ENCODE assay signal across 34 mouse cellular contexts in the genomic region with DNA sequence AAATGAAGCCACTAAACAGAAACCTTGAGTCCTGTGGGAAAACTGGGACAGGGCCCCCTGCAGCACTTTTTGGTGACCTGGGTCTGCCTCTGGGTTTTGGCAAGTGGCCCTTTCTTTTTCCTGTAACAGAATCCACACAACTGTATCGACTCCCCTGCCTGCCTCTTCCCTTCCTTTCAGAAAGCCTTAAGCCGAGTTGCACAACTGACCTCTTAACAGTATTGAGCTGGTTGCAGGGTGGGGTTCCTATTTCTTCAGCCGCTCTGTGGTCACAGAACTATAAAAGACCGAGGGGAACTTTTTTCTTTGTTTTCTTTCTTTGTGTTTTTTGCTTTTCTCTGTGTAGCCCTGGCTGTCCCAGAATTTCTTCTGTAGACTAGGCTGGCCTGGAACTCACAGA. TPM values are rescaled to one million over a fixed set of nuclear protein-coding genes. Genes with fewer than 3 reads are reported as not detected.
DNase-seq lines count a peak whose midpoint lies in the region; ATAC-seq and TF ChIP-seq lines count a peak whose summit lies in the region.
"Had no signal": no experiment of that assay in that cellular context is flagged by ENCODE, and none has a peak within 500 bp of the region (broad histone marks: within the 10 kb centered on the region; RNA-seq: fewer than 3 reads in every experiment).

No protein-coding gene starts in this region.

- H3K27me3 ChIP-seq in intestine, postnatal 0 days (replicated peaks; ENCODE audit: control insufficient read depth, insufficient read depth, low read length), result no peaks in the 10 kb centered on the region
- H3K27me3 ChIP-seq: CH12.LX; embryonic facial prominence, embryonic 15.5 days; forebrain, embryonic 13.5 days; heart, embryonic 15.5 days; hindbrain, embryonic 13.5 days; lung, embryonic 15.5 days; midbrain, embryonic 13.5 days; neural tube, embryonic 15.5 days had no signal

- H3K9me3 ChIP-seq in intestine, postnatal 0 days (ENCODE audit: control insufficient read depth), result no peaks in the 10 kb centered on the region
- H3K9me3 ChIP-seq: embryonic facial prominence, embryonic 15.5 days; forebrain, embryonic 13.5 days; heart, embryonic 10.5 days; heart, embryonic 15.5 days; hindbrain, embryonic 13.5 days; lung, embryonic 15.5 days; midbrain, embryonic 13.5 days; neural tube, embryonic 15.5 days had no signal

- no peak overlapping the region for H3K9ac ChIP-seq in intestine, postnatal 0 days (ENCODE audit: low read depth, low read length)
- H3K9ac ChIP-seq: embryonic facial prominence, embryonic 15.5 days; forebrain, embryonic 13.5 days; heart, embryonic 15.5 days; hindbrain, embryonic 13.5 days; lung, embryonic 15.5 days; midbrain, embryonic 13.5 days; neural tube, embryonic 15.5 days had no signal

- WGBS in macrophage (ENCODE audit: missing documents), result 0% methylated on average over 4 of the region's 4 CpGs
- WGBS in intestine, postnatal 0 days, result 54% methylated on average over 4 of the region's 4 CpGs

- H3K4me3 ChIP-seq in macrophage (ENCODE audit: inconsistent target), result no peak overlapping the region
- no peak overlapping the region for H3K4me3 ChIP-seq in intestine, postnatal 0 days (ENCODE audit: low read depth, low read length)
- H3K4me3 ChIP-seq: embryonic facial prominence, embryonic 15.5 days; forebrain, embryonic 13.5 days; heart, embryonic 10.5 days; heart, embryonic 15.5 days; hindbrain, embryonic 13.5 days; lung, embryonic 15.5 days; midbrain, embryonic 13.5 days; neural tube, embryonic 15.5 days had no signal

- H3K79me2 ChIP-seq in macrophage (ENCODE audit: inconsistent target), result no peaks in the 10 kb centered on the region

- ATAC-seq in common myeloid progenitor, adult 5-6 weeks (replicated peaks; ENCODE audit: low read depth, poor library complexity, severe bottlenecking), result peak; percentile 69
- no peak for ATAC-seq in intestine, postnatal 0 days
- ATAC-seq: activated CD4-positive, CD25-positive, alpha-beta regulatory T cell, adult 4 months; forebrain, embryonic 13.5 days; intestine, embryonic 16.5 days; midbrain, embryonic 13.5 days had no signal

- peak overlapping the region; percentile 15; the same call in 1 of the 2 replicates for H3K27ac ChIP-seq in macrophage
- no peak overlapping the region for H3K27ac ChIP-seq in intestine, postnatal 0 days (ENCODE audit: low read depth, low read length)
- H3K27ac ChIP-seq: embryonic facial prominence, embryonic 15.5 days; forebrain, embryonic 13.5 days; heart, embryonic 10.5 days; heart, embryonic 15.5 days; hindbrain, embryonic 13.5 days; lung, embryonic 15.5 days; midbrain, embryonic 13.5 days; neural tube, embryonic 15.5 days had no signal

- peak; percentile 14 for DNase-seq in lung, postnatal 14 days
- no peak for DNase-seq in lung, postnatal 10 days
- no peak for DNase-seq in urinary bladder, postnatal 10 days (ENCODE audit: low spot score)
- no peak for DNase-seq in spleen, postnatal 14 days (ENCODE audit: low spot score in 2 of 2)
- DNase-seq: adrenal gland, postnatal 10 days; cerebellum, adult 11-12 months; cerebellum, adult 9-11 months; gastrocnemius, postnatal 14 days; heart, adult 11 months; kidney, adult 9 months; kidney, postnatal 10 days; layer of hippocampus, postnatal 36 days; retina, postnatal 1 day; right cerebral cortex, postnatal 14 days; thymus, adult 18-20 months; thymus, postnatal 25 days had no signal

- H3K4me1 ChIP-seq in intestine, postnatal 0 days (replicated peaks; ENCODE audit: control insufficient read depth, insufficient read depth, low read length), result no peaks in the 10 kb centered on the region
- H3K4me1 ChIP-seq: embryonic facial prominence, embryonic 15.5 days; forebrain, embryonic 13.5 days; hindbrain, embryonic 13.5 days; lung, embryonic 15.5 days; midbrain, embryonic 13.5 days had no signal

- peaks cover 11% of the 10 kb centered on the region; the same call in 1 of the 2 replicates for H3K36me3 ChIP-seq in macrophage (ENCODE audit: inconsistent target)
- peaks cover 15% of the 10 kb centered on the region for H3K36me3 ChIP-seq in intestine, postnatal 0 days (ENCODE audit: control insufficient read depth, insufficient read depth)

- no peak for TF ChIP-seq CTCF in intestine, postnatal 0 days (IDR thresholded peaks at IDR 0.05; ENCODE audit: low read depth)

- H3K4me2 ChIP-seq in intestine, postnatal 0 days (replicated peaks; ENCODE audit: low read depth), result no peak overlapping the region
- H3K4me2 ChIP-seq: embryonic facial prominence, embryonic 15.5 days; forebrain, embryonic 13.5 days; heart, embryonic 15.5 days; hindbrain, embryonic 13.5 days; lung, embryonic 15.5 days; midbrain, embryonic 13.5 days; neural tube, embryonic 15.5 days had no signal

RNA-seq across cellular contexts. Expression of a gene that starts 9.1 kb away (rescaled TPM):
- total RNA-seq in common myeloid progenitor, adult 5-6 weeks (2017), result 35.1 and 57.3 TPM in 2 replicates
- total RNA-seq in macrophage (2018; cell fraction: chromatin; rRNA removed), result 100 to 1,000 TPM in 1 of 26 experiments, 10 to 100 TPM in 24, 1 to 10 TPM in 1; 9.8 to 313 (median 46.6) TPM
- 100 to 1,000 TPM in 10 of 26 experiments, 10 to 100 TPM in 16; 58.5 to 132 (median 91.2) TPM for total RNA-seq in macrophage (2018; cell fraction: cytosol; rRNA removed)
- total RNA-seq in macrophage (2018; cell fraction: nucleus; rRNA removed), result 100 to 1,000 TPM in 21 of 26 experiments, 10 to 100 TPM in 5; 87.2 to 252 (median 145) TPM
- polyA plus RNA-seq in macrophage (2018), result 93.2 to 105 TPM (median 102 TPM) in 3 replicates
- 11.1 and 11.8 TPM in 2 replicates for polyA plus RNA-seq in intestine, postnatal 0 days (2015; fragmentation: Nextera tagmentation; extraction: Ambion mirVana)

RNA-seq across cellular contexts. Expression of a gene that starts 10.1 kb away (rescaled TPM):
- 28.2 and 32.1 TPM in 2 replicates for total RNA-seq in common myeloid progenitor, adult 5-6 weeks (2017)
- total RNA-seq in macrophage (2018; cell fraction: chromatin; rRNA removed), result 10 to 100 TPM; 10.8 to 78.1 (median 37.5) TPM
- 100 to 1,000 TPM in 20 of 26 experiments, 10 to 100 TPM in 6; 78.0 to 175 (median 127) TPM for total RNA-seq in macrophage (2018; cell fraction: cytosol; rRNA removed)
- total RNA-seq in macrophage (2018; cell fraction: nucleus; rRNA removed), result 10 to 100 TPM; 30.0 to 92.4 (median 59.2) TPM
- polyA plus RNA-seq in macrophage (2018), result 81.1 to 121 TPM (median 96.1 TPM) in 3 replicates
- 84.6 and 91.1 TPM in 2 replicates for polyA plus RNA-seq in intestine, postnatal 0 days (2015; fragmentation: Nextera tagmentation; extraction: Ambion mirVana)

RNA-seq across cellular contexts. Expression of a gene that starts 11.4 kb away (rescaled TPM):
- 1.3 and 1.8 TPM in 2 replicates for total RNA-seq in common myeloid progenitor, adult 5-6 weeks (2017)
- total RNA-seq in macrophage (2018; cell fraction: chromatin; rRNA removed), result under 1 TPM in 6 of 26 experiments, not detected in 20; 0.36 to 0.71 (median 0.45) TPM
- under 1 TPM in 4 of 26 experiments, not detected in 22; 0.10 to 0.43 (median 0.19) TPM for total RNA-seq in macrophage (2018; cell fraction: cytosol; rRNA removed)
- total RNA-seq in macrophage (2018; cell fraction: nucleus; rRNA removed), result under 1 TPM in 7 of 26 experiments, not detected in 19; 0.23 to 0.92 (median 0.34) TPM
- not detected in 3 replicates for polyA plus RNA-seq in macrophage (2018)
- polyA plus RNA-seq in intestine, postnatal 0 days (2015; fragmentation: Nextera tagmentation; extraction: Ambion mirVana), result 29.5 and 31.2 TPM in 2 replicates
- total RNA-seq: left cerebral cortex, postnatal 10 days had no signal
- polyA plus RNA-seq: activated CD4-positive, CD25-positive, alpha-beta regulatory T cell, adult 4 months had no signal

RNA-seq across cellular contexts. Expression of a gene that starts 24.7 kb away (rescaled TPM):
- total RNA-seq in common myeloid progenitor, adult 5-6 weeks (2017), result 101 and 120 TPM in 2 replicates
- total RNA-seq in macrophage (2018; cell fraction: chromatin; rRNA removed), result 10 to 100 TPM; 18.4 to 54.2 (median 37.2) TPM
- 100 to 1,000 TPM; 161 to 234 (median 205) TPM for total RNA-seq in macrophage (2018; cell fraction: cytosol; rRNA removed)
- 10 to 100 TPM; 35.0 to 87.4 (median 55.9) TPM for total RNA-seq in macrophage (2018; cell fraction: nucleus; rRNA removed)
- 118 to 217 TPM (median 182 TPM) in 3 replicates for polyA plus RNA-seq in macrophage (2018)
- 318 and 324 TPM in 2 replicates for polyA plus RNA-seq in intestine, postnatal 0 days (2015; fragmentation: Nextera tagmentation; extraction: Ambion mirVana)

RNA-seq across cellular contexts. Expression of a gene that starts 48.4 kb away (rescaled TPM):
- not detected in 2 replicates for total RNA-seq in common myeloid progenitor, adult 5-6 weeks (2017)
- under 1 TPM in 2 of 26 experiments, not detected in 24; 0.21 to 0.38 TPM for total RNA-seq in macrophage (2018; cell fraction: chromatin; rRNA removed)
- total RNA-seq in macrophage (2018; cell fraction: cytosol; rRNA removed), result under 1 TPM in 14 of 26 experiments, not detected in 12; 0.05 to 0.44 (median 0.15) TPM
- under 1 TPM in 10 of 26 experiments, not detected in 16; 0.32 to 0.77 (median 0.43) TPM for total RNA-seq in macrophage (2018; cell fraction: nucleus; rRNA removed)
- not detected in 3 replicates for polyA plus RNA-seq in macrophage (2018)
- polyA plus RNA-seq in intestine, postnatal 0 days (2015; fragmentation: Nextera tagmentation; extraction: Ambion mirVana), result 1.3 and 1.6 TPM in 2 replicates
- total RNA-seq: gastrocnemius, postnatal 14 days; heart, postnatal 25 days; liver, adult 2 months had no signal
- polyA plus RNA-seq: activated CD4-positive, CD25-positive, alpha-beta regulatory T cell, adult 4 months; heart, embryonic 10.5 days; heart, embryonic 15.5 days; limb, embryonic 11.5 days; liver, adult 2 months had no signal

Comparison
In these comparisons a context has a peak if more than half of its experiments do, and no peak if none do; other contexts are left out.
1. RNA of a gene that starts 11.4 kb away (polyA plus RNA-seq): 29.5 to 31.2 TPM in intestine, postnatal 0 days; not detected in macrophage; every median in the first group is over 10 times any median in the second.